Mouse (Mus musculus) midbrain, embryonic 10.5 days (tissue): Measurements from ENCODE around the gene Zdhhc22. TPM values are rescaled to one million over a fixed set of nuclear protein-coding genes. Genes with fewer than 3 reads are reported as not detected.

ENCODE experiments used
- DNase-seq: peaks from one replicate; pipeline ENCODE4 v3.0.0-alpha.2; 2017; ENCODE audit warnings: low spot score
- H3K27ac ChIP-seq: fragments of 300-500 bp; sonication (generic); replicated peaks from 2 replicates; pipeline ENCODE4 v1.5.1; 2016; ENCODE audit warnings: mild to moderate bottlenecking
- H3K27me3 ChIP-seq: fragments of 300-500 bp; sonication (generic); 2 replicates; pipeline ENCODE4 v1.6.1; 2016; ENCODE audit warnings: low read depth, mild to moderate bottlenecking; ENCODE audit not compliant: poor library complexity, severe bottlenecking
- H3K36me3 ChIP-seq: fragments of 300-500 bp; sonication (generic); 2 replicates; pipeline ENCODE4 v1.6.1; 2016; ENCODE audit warnings: mild to moderate bottlenecking, moderate library complexity
- H3K4me1 ChIP-seq: fragments of 300-500 bp; sonication (generic); 2 replicates; pipeline ENCODE4 v1.6.1; 2016
- H3K4me3 ChIP-seq: fragments of 300-500 bp; sonication (generic); 2 replicates; pipeline ENCODE4 v1.5.1; 2016; ENCODE audit warnings: mild to moderate bottlenecking, moderate library complexity
- H3K9me3 ChIP-seq: fragments of 300-500 bp; sonication (generic); replicated peaks from 2 replicates; pipeline ENCODE4 v1.6.1; 2016; ENCODE audit warnings: mild to moderate bottlenecking
- WGBS: fragments of 180-500 bp; shearing (Covaris S2); methylation state at CpG from one replicate; pipeline ENCODE4 v1.1.7; 2016; 5-methylcytosine and 5-hydroxymethylcytosine counted together
- microRNA-seq: library from miRNA; unstranded; fragments of <30 nt; microRNA quantifications from one replicate; pipeline ENCODE4, GENCODE M21; 2017
- polyA plus RNA-seq: library from polyadenylated mRNA; unstranded; fragments of >200 nt; fragmentation: Nextera tagmentation; extraction: Ambion mirVana; gene quantifications from 2 replicates; pipeline ENCODE4 v1.2.1, GENCODE M21; 2016

Zdhhc22 gene
- polyA plus RNA-seq, 1 experiment from 2014 or later, result 0.15 TPM

DNA sequence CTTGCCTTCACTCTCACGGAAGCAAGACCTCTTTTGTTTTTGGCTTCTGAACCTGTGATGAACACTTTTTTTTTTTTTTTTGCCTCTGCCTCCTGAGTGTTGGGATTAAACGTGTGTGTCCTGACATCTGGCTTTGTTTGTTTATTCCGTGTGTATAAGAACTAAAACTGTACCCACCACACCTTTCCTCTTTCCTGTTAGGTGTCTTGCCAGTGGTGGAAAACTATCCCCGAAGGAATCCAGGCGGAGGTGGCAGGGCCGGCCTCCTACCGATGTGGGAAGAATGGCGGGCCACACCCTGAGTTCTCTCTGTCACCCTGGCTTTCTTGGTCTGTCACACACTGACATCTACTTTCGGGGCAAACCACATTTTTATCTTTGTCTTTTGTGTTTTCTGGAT lies 51.7 kb downstream of the Zdhhc22 start:
- Histone ChIP-seq H3K4me3 (no peak overlapping the region), H3K4me1 (peaks cover 33% of the 10 kb centered on the region), H3K27ac (no peak overlapping the region), H3K9me3 (0 out of 2 replicates have a peak, but pooled peaks cover 6% of the 10 kb centered on the region), H3K27me3 (peaks cover 17% of the 10 kb centered on the region), H3K36me3 (no peaks in the 10 kb centered on the region)
- DNase-seq, result no peak
- 71% methylated on average over 9 of the region's 9 CpGs for WGBS

DNA sequence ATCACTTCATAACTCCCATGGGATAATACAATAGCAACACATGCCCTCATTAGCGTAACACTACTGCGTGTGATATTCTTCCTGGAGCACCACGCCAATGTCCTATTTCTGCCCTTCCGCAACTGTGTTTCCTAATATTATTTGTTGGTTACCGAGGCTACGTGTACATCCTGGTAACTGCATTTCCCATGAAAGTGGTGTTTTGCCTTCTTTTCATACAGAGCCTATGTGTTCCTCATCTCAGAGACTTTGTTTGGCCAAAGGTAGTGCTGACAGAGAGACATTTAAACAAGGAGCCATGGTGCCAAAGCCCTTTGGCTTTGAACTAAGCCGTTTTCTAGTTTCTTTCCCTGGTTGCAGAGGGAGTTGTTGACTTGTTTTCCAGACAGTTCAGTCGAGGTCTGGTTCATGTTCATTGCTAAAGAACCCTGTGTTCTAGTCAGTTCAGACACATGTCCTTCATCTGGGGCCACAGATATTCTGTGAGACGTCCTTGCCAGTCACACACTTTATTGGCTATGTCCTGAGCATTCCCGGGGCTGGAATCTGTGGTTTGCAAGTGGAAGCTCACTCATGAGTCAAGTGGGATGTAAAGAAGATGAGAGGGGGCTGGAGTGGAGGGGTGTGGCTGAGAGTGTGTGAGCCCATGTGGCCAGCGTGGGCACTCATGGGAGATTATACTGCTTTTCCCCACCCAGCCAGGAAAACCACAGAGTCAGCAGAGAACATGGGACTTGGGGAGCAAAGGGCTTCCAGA lies 53.5 kb downstream of the Zdhhc22 start:
- Histone ChIP-seq H3K4me1 (peaks cover 32% of the 10 kb centered on the region), H3K27me3 (peaks cover 18% of the 10 kb centered on the region), H3K27ac (no peak overlapping the region), H3K36me3 (no peaks in the 10 kb centered on the region), H3K4me3 (no peak overlapping the region), H3K9me3 (no peaks in the 10 kb centered on the region)
- no peak for DNase-seq
- 88% methylated on average over 11 of the region's 11 CpGs for WGBS

DNA sequence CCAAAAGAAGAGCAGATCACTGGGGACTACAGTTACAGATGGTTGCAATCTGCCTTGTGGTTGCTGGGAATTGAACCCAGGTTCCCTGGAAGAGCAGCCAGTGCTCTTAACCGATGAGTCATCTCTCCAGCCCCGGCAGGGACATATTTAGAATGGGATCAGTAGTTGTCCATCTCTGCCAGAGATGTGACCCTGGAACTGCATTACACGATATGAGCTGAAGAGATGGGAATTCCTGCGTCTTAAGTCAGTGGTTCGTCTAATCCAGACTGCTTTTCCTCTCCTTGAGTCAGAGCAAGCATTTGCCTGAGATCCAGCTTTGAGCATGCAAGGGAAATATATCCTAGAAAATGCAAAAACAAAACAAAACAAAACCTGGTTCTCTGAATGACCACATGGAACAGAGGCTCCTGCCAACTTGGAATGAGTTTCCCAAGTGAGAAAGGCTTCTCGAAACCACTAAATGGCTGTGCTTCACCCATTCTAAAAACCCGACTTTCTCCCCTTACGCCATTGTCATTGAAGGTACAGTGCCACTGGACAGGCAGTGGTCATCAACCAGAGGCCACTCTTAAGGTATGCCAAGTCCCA lies 54.4 kb downstream of the Zdhhc22 start:
- 0 out of 2 replicates have a peak, but pooled peaks cover 3% of the 10 kb centered on the region for H3K9me3 ChIP-seq
- 89% methylated on average over 8 of the region's 8 CpGs for WGBS
- H3K4me1 ChIP-seq, result peaks cover 28% of the 10 kb centered on the region
- H3K27ac ChIP-seq, result no peak overlapping the region
- H3K27me3 ChIP-seq, result peaks cover 24% of the 10 kb centered on the region
- H3K4me3 ChIP-seq, result no peak overlapping the region
- no peaks in the 10 kb centered on the region for H3K36me3 ChIP-seq
- DNase-seq, result no peak

DNA sequence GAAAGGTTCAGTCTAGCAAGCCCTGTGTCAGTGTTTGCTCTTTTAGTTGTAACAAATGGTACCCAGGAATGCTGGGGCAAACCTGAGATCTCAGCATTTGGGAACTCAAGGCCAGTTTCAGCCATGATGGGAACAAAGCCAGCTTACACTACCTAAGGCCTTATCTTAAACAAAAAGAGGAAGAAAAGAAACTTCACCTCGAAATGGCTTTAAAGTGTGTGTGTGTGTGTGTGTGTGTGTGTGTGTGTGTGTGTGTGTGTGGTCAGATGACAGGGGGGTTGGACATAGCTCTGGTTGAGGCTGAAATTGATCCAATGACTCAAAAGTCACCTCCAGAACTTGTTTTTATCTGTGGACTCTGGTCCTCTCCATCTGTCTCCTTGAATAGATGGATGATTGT lies 55.5 kb downstream of the Zdhhc22 start:
- 81% methylated on average over 1 of the region's 1 CpGs for WGBS
- 0 out of 2 replicates have a peak, but pooled peaks cover 6% of the 10 kb centered on the region for H3K9me3 ChIP-seq
- peaks cover 24% of the 10 kb centered on the region for H3K27me3 ChIP-seq
- H3K27ac ChIP-seq, result no peak overlapping the region
- no peak for DNase-seq
- H3K4me1 ChIP-seq, result peaks cover 22% of the 10 kb centered on the region
- no peak overlapping the region for H3K4me3 ChIP-seq
- no peaks in the 10 kb centered on the region for H3K36me3 ChIP-seq

DNA sequence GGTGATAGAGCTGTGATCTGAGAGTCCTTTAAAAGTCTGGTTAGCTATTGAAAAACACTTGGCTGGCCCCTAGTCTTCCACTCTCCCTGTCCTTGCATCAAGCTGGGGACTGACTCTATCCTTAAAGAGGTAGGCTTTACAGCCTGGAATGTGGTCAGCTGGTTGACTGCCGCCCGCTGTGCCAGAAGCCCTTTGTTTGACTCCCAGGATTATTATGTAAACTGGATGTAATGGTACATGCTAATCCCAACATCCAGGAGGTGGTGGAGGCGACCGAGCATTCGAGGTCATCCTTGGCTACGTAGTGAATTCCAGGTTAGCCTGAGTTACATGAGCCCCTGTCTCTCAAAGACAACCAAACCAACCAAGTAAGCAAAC lies 57.7 kb downstream of the Zdhhc22 start:
- Histone ChIP-seq H3K4me1 (peaks cover 22% of the 10 kb centered on the region), H3K36me3 (no peaks in the 10 kb centered on the region), H3K27ac (peak overlapping the region; percentile 64), H3K9me3 (peaks cover 6% of the 10 kb centered on the region; the same call in 1 of the 2 replicates), H3K4me3 (no peak overlapping the region), H3K27me3 (peaks cover 24% of the 10 kb centered on the region)
- WGBS, result 11% methylated on average over 6 of the region's 6 CpGs
- DNase-seq, result peak; percentile 35

DNA sequence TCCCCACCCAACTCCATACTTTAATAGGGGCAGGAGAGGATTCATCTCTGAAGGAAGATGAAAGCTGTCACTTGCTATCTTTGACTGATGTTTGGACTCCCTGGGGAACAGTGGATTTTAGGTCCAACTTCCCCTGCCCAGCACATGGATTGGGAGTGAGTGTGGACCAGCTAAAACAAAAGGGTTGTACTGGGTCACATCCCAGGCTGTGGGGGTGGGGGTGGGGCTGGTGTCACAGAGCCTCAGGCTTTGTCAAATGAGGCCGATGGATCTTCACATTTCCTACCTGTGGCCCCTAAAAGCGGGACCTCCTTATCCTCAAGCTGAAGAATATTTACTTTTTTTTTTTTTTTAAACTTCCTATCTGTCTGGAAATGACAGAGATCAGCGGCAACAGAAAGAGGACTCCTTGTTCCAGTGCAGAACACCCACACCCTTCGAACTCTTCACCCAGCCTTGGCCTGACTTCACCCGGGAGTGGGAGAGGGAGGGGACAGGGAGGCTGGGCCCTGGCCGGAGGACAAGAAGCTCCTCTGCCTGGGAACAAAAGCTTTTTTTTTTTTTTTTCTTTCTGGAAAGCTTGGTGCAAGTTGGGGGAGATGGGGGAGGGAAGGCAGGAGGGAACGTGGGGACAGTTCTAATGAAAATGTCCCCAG lies 58.2 kb downstream of the Zdhhc22 start:
- 12% methylated on average over 7 of the region's 7 CpGs for WGBS
- peaks cover 22% of the 10 kb centered on the region for H3K4me1 ChIP-seq
- DNase-seq, result peak; percentile 30
- peak overlapping the region; percentile 64 for H3K27ac ChIP-seq
- no peak overlapping the region for H3K4me3 ChIP-seq
- H3K36me3 ChIP-seq, result no peaks in the 10 kb centered on the region
- peaks cover 6% of the 10 kb centered on the region; the same call in 1 of the 2 replicates for H3K9me3 ChIP-seq
- H3K27me3 ChIP-seq, result peaks cover 24% of the 10 kb centered on the region

DNA sequence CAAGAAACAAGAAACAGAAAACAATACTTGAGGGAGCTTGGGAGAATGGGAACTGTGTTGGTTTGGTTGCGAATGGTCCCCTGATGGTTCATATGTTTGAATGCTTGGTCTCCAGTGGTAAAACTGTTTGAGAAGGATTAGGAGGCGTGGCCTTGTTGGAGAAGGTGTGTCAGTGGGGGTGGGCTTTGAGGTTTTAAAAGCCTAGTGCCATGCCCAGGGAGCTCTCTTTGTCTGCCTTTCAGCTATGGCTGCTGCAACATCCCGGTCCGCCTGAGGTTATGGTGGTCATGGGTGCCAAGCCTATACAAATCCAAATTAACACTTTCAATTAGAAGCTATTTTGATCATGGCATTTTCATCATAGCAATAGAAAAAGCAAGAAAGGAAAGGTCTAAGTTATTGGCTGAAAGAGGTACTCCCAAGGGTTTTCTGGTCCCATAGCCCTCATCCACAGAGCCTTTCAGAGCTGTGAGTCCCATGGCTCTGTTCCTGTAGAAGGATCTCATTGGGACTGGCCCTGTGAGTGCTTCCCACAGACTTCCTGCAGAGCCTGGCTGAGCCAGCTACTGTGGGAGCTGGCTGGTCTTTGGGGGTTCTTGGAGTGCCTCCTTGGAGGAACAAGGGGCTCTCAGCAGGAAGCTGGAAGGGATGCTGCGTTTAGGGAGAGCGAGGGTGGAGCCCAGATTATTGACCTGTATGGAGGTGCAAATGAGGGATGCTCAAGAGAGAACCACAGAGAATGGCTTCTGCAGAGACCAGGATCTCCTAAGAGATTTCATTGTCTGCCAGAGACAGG lies 59.1 kb downstream of the Zdhhc22 start:
- H3K4me3 ChIP-seq, result no peak overlapping the region
- peak; percentile 11 for DNase-seq
- peaks cover 6% of the 10 kb centered on the region; the same call in 1 of the 2 replicates for H3K9me3 ChIP-seq
- peaks cover 18% of the 10 kb centered on the region; the same call in 1 of the 2 replicates for H3K27me3 ChIP-seq
- H3K4me1 ChIP-seq, result peaks cover 22% of the 10 kb centered on the region
- H3K36me3 ChIP-seq, result no peaks in the 10 kb centered on the region
- H3K27ac ChIP-seq, result no peak overlapping the region
- 73% methylated on average over 6 of the region's 6 CpGs for WGBS

Small RNAs within 50 kb of the gene (microRNA-seq; reads per million reads assigned to microRNA genes)
- not detected for gene Gm25847

Other genes starting within 250 kb of the Zdhhc22 start
- gene Irf2bpl, start 105.6 kb downstream of the Zdhhc22 start, polyA plus RNA-seq, result 28.6 and 39.6 TPM in 2 replicates
- 33.2 and 35.5 TPM in 2 replicates for gene Cipc, start 43.4 kb downstream of the Zdhhc22 start, polyA plus RNA-seq
- 0.14 and 0.75 TPM in 2 replicates for gene Tmem63c, start 30.9 kb upstream of the Zdhhc22 start, polyA plus RNA-seq
- gene Ngb, start 112.1 kb upstream of the Zdhhc22 start, polyA plus RNA-seq, result 0.32 and 0.62 TPM in 2 replicates
- gene Gstz1, start 156.7 kb upstream of the Zdhhc22 start, polyA plus RNA-seq, result 33.0 and 34.3 TPM in 2 replicates
- gene Pomt2, start 157.5 kb upstream of the Zdhhc22 start, polyA plus RNA-seq, result 16.5 and 17.7 TPM in 2 replicates
- 0.66 and 1.4 TPM in 2 replicates for gene Samd15, start 209.3 kb upstream of the Zdhhc22 start, polyA plus RNA-seq
- gene Tmed8, start 210.0 kb upstream of the Zdhhc22 start, polyA plus RNA-seq, result 2.7 and 3.7 TPM in 2 replicates
- gene Noxred1, start 248.3 kb upstream of the Zdhhc22 start, polyA plus RNA-seq, result 0.82 and 0.83 TPM in 2 replicates